Mouse (Mus musculus): Measurements from ENCODE around the gene Slc4a3. TPM values are rescaled to one million over a fixed set of nuclear protein-coding genes. Genes with fewer than 3 reads are reported as not detected.

Slc4a3 gene
- total RNA-seq, 2 experiments from 2014 or later = 220 to 242 TPM

GRCm38 (mm10) chr1:75519576-75519975, 26.5 kb upstream of the Slc4a3 start:
- intact Hi-C loops (cut with DNase I) = no loop called here
- DNase-seq (ENCODE audit: low spot score) = no peak

GRCm38 (mm10) chr1:75521321-75522031, 24.6 kb upstream of the Slc4a3 start, which contains the start of gene Stk11ip:
Stk11ip (plus strand) TSS chr1:75521529.
- DNase-seq (ENCODE audit: low spot score) = peak; percentile 86
- intact Hi-C loops (cut with DNase I) = loop anchor here (5.0 kb wide), 1 partner anchor 44 kb away; the partner anchor contains the start of genes Chpf and Tmem198

GRCm38 (mm10) chr1:75524679-75525078, 21.4 kb upstream of the Slc4a3 start:
- no peak for DNase-seq (ENCODE audit: low spot score)
- intact Hi-C loops (cut with DNase I) = loop anchor here (5.0 kb wide), 1 partner anchor 47 kb away; the partner anchor contains the start of genes Chpf and Tmem198

- intact Hi-C loops (cut with DNase I) = no loop called here
- no peak for DNase-seq (ENCODE audit: low spot score)
Observed at GRCm38 (mm10) chr1:75530546-75530945, 15.5 kb upstream of the Slc4a3 start.

- no peak for DNase-seq (ENCODE audit: low spot score)
- intact Hi-C loops (cut with DNase I) = no loop called here
Observed at GRCm38 (mm10) chr1:75532280-75533172, 13.5 kb upstream of the Slc4a3 start.

- intact Hi-C loops (cut with DNase I) = no loop called here
- no peak for DNase-seq (ENCODE audit: low spot score)
Observed at GRCm38 (mm10) chr1:75533325-75534252, 12.5 kb upstream of the Slc4a3 start.

GRCm38 (mm10) chr1:75537587-75537986, 8.5 kb upstream of the Slc4a3 start:
- DNase-seq (ENCODE audit: low spot score) = no peak
- intact Hi-C loops (cut with DNase I) = no loop called here

GRCm38 (mm10) chr1:75538597-75539190, 7.4 kb upstream of the Slc4a3 start:
- intact Hi-C loops (cut with DNase I) = no loop called here
- no peak for DNase-seq (ENCODE audit: low spot score)

GRCm38 (mm10) chr1:75541496-75541895, 4.6 kb upstream of the Slc4a3 start:
- intact Hi-C loops (cut with DNase I) = no loop called here
- no peak for DNase-seq (ENCODE audit: low spot score)

GRCm38 (mm10) chr1:75544351-75544750, 1.7 kb upstream of the Slc4a3 start:
- intact Hi-C loops (cut with DNase I) = no loop called here
- DNase-seq (ENCODE audit: low spot score) = no peak

GRCm38 (mm10) chr1:75547351-75547750, 1.3 kb downstream of the Slc4a3 start:
- intact Hi-C loops (cut with DNase I) = no loop called here
- no peak for DNase-seq (ENCODE audit: low spot score)

- no peak for DNase-seq (ENCODE audit: low spot score)
- intact Hi-C loops (cut with DNase I) = no loop called here
Observed at GRCm38 (mm10) chr1:75548083-75548482, 2.0 kb downstream of the Slc4a3 start.

GRCm38 (mm10) chr1:75548871-75549270, 2.8 kb downstream of the Slc4a3 start:
- intact Hi-C loops (cut with DNase I) = no loop called here
- DNase-seq (ENCODE audit: low spot score) = no peak

- intact Hi-C loops (cut with DNase I) = no loop called here
- DNase-seq (ENCODE audit: low spot score) = peak; percentile 36
Observed at GRCm38 (mm10) chr1:75549289-75550279, 3.5 kb downstream of the Slc4a3 start.

GRCm38 (mm10) chr1:75550586-75550985, 4.5 kb downstream of the Slc4a3 start:
- intact Hi-C loops (cut with DNase I) = no loop called here
- no peak for DNase-seq (ENCODE audit: low spot score)

GRCm38 (mm10) chr1:75555680-75556079, 9.6 kb downstream of the Slc4a3 start:
- no peak for DNase-seq (ENCODE audit: low spot score)
- intact Hi-C loops (cut with DNase I) = no loop called here

GRCm38 (mm10) chr1:75556143-75556781, 10.2 kb downstream of the Slc4a3 start:
- DNase-seq (ENCODE audit: low spot score) = no peak
- intact Hi-C loops (cut with DNase I) = no loop called here

GRCm38 (mm10) chr1:75557041-75557440, 11.0 kb downstream of the Slc4a3 start:
- intact Hi-C loops (cut with DNase I) = no loop called here
- no peak for DNase-seq (ENCODE audit: low spot score)
